Mouse (Mus musculus): ENCODE measurements around the gene Prr15.

DNA sequence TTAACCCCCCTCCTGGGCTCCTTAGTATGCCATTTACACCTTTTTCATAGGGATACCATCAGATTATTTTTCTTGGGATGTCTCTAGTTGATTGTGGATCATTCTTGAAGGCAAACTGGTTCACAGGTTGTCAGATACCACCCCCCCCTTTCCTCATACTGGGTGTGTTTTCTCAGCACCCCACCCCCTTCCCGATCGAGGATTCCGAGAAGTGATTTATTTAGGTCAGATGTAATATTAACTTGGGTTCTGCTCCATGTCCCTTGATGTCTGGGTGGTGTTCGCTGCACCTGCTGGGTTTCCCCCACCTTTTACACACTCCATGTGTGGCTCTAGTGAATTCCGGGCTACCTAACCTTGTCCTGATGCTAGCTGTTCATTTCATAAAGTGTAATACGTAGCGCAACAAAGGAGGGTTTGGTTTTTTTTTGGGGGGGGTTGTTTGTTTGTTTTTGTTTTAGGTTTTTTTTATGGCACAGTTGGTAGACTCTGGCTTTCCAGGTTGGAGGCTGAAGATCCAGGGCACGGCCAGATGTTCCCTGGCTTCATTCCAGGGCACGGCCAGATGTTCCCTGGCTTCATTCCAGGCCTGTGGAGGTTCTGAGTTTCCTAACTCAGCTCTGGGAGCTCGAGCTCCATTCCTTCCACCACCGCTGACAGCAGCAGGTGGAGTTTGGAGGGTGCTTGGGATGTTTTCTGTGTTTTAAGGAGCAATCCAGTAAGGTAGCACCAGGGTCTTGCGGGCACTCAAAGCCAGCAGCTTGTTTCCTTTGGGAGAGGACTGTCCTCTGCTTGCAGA lies 37.1 kb downstream of the Prr15 start:
- TF ChIP-seq CTCF (IDR thresholded peaks at IDR 0.05; ENCODE audit: low read depth, low read length) = no peak
- no peak for TF ChIP-seq POLR2A (IDR thresholded peaks at IDR 0.05; ENCODE audit: insufficient read depth, low read length)
- TF ChIP-seq EP300 (IDR thresholded peaks at IDR 0.05; ENCODE audit: insufficient read depth, low read depth, low read length) = no peak
